ENCODE assay signal across 8 mouse cellular contexts in the genomic region with DNA sequence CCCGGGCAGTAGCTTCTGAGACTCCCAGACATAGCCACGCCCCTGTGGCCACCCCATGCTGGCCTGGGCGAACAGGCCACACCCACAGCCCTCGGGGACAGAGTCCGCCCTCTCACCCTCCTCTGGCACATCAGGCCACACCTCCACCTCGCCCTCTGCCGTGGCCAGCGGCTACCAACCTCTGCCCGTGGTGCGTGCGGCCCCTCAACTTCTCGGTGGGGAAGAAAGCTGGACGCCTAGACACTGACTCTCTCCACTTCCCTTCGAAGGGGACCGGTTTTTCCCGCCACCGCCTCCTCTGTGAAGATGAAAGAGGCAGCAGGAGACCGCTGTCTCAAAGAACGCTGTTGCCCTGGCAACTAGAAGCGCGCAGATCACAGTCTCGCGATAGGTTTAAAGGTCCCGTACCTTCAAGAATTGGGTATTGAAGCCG. TPM values are rescaled to one million over a fixed set of nuclear protein-coding genes. Genes with fewer than 3 reads are reported as not detected.
DNase-seq lines count a peak whose midpoint lies in the region; ATAC-seq and TF ChIP-seq lines count a peak whose summit lies in the region.

A gene (minus strand): TSS at position 346 of the 433 bp plus-strand sequence.

- H3K4me1 ChIP-seq in ES-E14 (ENCODE audit: control insufficient read depth in 2 of 2, insufficient read depth in 2 of 2, low read length in 2 of 2, poor library complexity in 1 of 2), result no peaks in the 10 kb centered on the region; a peak in 1 of 4 replicates
- H3K4me1 ChIP-seq in hindbrain, embryonic 14.5 days (replicated peaks; ENCODE audit: control insufficient read depth, insufficient read depth, low read length), result peaks cover 10% of the 10 kb centered on the region

- H3K36me3 ChIP-seq in ES-E14 (ENCODE audit: control insufficient read depth, insufficient read depth, low read length, poor library complexity, severe bottlenecking), result no peaks in the 10 kb centered on the region
- H3K36me3 ChIP-seq in hindbrain, embryonic 14.5 days (replicated peaks; ENCODE audit: control insufficient read depth, insufficient read depth), result no peaks in the 10 kb centered on the region

- no peaks in the 10 kb centered on the region for H3K27me3 ChIP-seq in hindbrain, embryonic 14.5 days (ENCODE audit: control insufficient read depth, insufficient read depth, low read length)

- H3K9ac ChIP-seq in ES-E14 (ENCODE audit: insufficient read depth, low read depth, low read length, poor library complexity, severe bottlenecking), result peak within 1 kb of the TSS; percentile 68; the same call in 1 of the 2 replicates
- H3K9ac ChIP-seq in hindbrain, embryonic 14.5 days, result peak within 1 kb of the TSS; percentile 29; the same call in 1 of the 2 replicates

- 1% methylated on average over 25 of the region's 25 CpGs for WGBS in hindbrain, embryonic 14.5 days

- peak; percentile 85 for ATAC-seq in hindbrain, embryonic 14.5 days (ENCODE audit: low FRiP score)

- H3K4me2 ChIP-seq in hindbrain, embryonic 14.5 days (replicated peaks), result peak within 1 kb of the TSS; percentile 60

- in situ Hi-C loops in ES-E14 (cut with MboI; ENCODE audit: low sequenced_read_pairs in 2 of 2, unreplicated experiment in 2 of 2), result no loop called here

- peak within 1 kb of the TSS; percentile 73 to 88 for H3K4me3 ChIP-seq in ES-E14 (ENCODE audit: insufficient read depth in 1 of 2, low read depth in 1 of 2, low read length in 2 of 2, poor library complexity in 1 of 2, severe bottlenecking in 1 of 2)
- H3K4me3 ChIP-seq in hindbrain, embryonic 14.5 days (replicated peaks; ENCODE audit: low read length), result peak within 1 kb of the TSS; percentile 38

- no peaks in the 10 kb centered on the region for H3K9me3 ChIP-seq in ES-E14 (ENCODE audit: control insufficient read depth, insufficient read depth, low read depth, low read length)
- no peaks in the 10 kb centered on the region for H3K9me3 ChIP-seq in hindbrain, embryonic 14.5 days (ENCODE audit: control insufficient read depth, low read length)

- peak; percentile 81 for DNase-seq in ES-E14 (ENCODE audit: low read depth, low spot score)
- DNase-seq in cerebellum, postnatal 10 days, result peak; percentile 71 to 74
- peak; percentile 29 to 52 for DNase-seq in frontal cortex, postnatal 25 days (ENCODE audit: low spot score in 2 of 2)
- DNase-seq in hindbrain, embryonic 14.5 days (ENCODE audit: low spot score), result peak; percentile 82
- peak; percentile 55 for DNase-seq in left cerebral cortex, adult 11 months (ENCODE audit: low spot score)
- DNase-seq in lung, postnatal 4 days, result peak; percentile 80 to 87
- peak; percentile 90 for DNase-seq in retina, postnatal 1 day
- DNase-seq in thymus, postnatal 4 days, result peak; percentile 84

- H3K27ac ChIP-seq in ES-E14 (ENCODE audit: insufficient read depth, low read depth, low read length, poor library complexity, severe bottlenecking), result no peak within 1 kb of the TSS
- 0 out of 2 replicates have a peak within 1 kb of the TSS, but pooled peaks have one; percentile 15 for H3K27ac ChIP-seq in hindbrain, embryonic 14.5 days

TF ChIP-seq in ES-E14, 5 proteins besides CTCF, POLR2A, EP300 and RAD21:
- TF ChIP-seq HCFC1 (IDR thresholded peaks at IDR 0.05; ENCODE audit: borderline replicate concordance, insufficient read depth, low read length) (no peak), ZNF384 (IDR thresholded peaks at IDR 0.05; ENCODE audit: low read depth, low read length) (no peak), ZC3H11A (IDR thresholded peaks at IDR 0.05; ENCODE audit: borderline replicate concordance, low read depth, low read length) (no peak), MAFK (IDR thresholded peaks at IDR 0.05; ENCODE audit: insufficient read depth, low read depth, low read length) (no peak), CHD2 (IDR thresholded peaks at IDR 0.05; ENCODE audit: low read depth, low read length) (peak; percentile 98)

RNA-seq across cellular contexts. Expression of the gene that starts here (rescaled TPM):
- total RNA-seq in ES-E14 (2012; rRNA removed), result 0.63 and 0.85 TPM in 2 replicates
- polyA plus RNA-seq in hindbrain, embryonic 14.5 days (2014; fragmentation: Nextera tagmentation; extraction: Ambion mirVana), result 2.5 TPM in 2 replicates

Comparison
In these comparisons a context has a peak if more than half of its experiments do, and no peak if none do; other contexts are left out.
1. Peak in DNase-seq, H3K4me3 ChIP-seq and H3K9ac ChIP-seq in ES-E14; RNA of the gene not detected or under 1 TPM.